Mouse (Mus musculus): ENCODE results near the gene Snx9. TPM values are rescaled to one million over a fixed set of nuclear protein-coding genes. Genes with fewer than 3 reads are reported as not detected.

Gene Snx9
- total RNA-seq, 4 experiments from 2014 or later: 14.5 to 16.2 (median 15.0) TPM

- DNase-seq (ENCODE audit: low spot score in 2 of 2): no peak
Observed at GRCm38 (mm10) chr17:5963766-5964165, 122.6 kb downstream of the Snx9 start.

GRCm38 (mm10) chr17:5965084-5965781 is 124.1 kb downstream of the Snx9 start:
- no peak for DNase-seq (ENCODE audit: low spot score in 2 of 2)

GRCm38 (mm10) chr17:5966706-5967105 is 125.6 kb downstream of the Snx9 start:
- no peak for DNase-seq (ENCODE audit: low spot score in 2 of 2)

GRCm38 (mm10) chr17:5968562-5968961 is 127.4 kb downstream of the Snx9 start:
- DNase-seq (ENCODE audit: low spot score in 2 of 2): no peak

- DNase-seq (ENCODE audit: low spot score in 2 of 2): peak in 1 of 2 experiments; percentile 45
Observed at GRCm38 (mm10) chr17:5969246-5969645, 128.1 kb downstream of the Snx9 start.

- DNase-seq (ENCODE audit: low spot score in 2 of 2): no peak
Observed at GRCm38 (mm10) chr17:5970298-5970821, 129.2 kb downstream of the Snx9 start.

GRCm38 (mm10) chr17:5973536-5973935 is 132.4 kb downstream of the Snx9 start:
- no peak for DNase-seq (ENCODE audit: low spot score in 2 of 2)

GRCm38 (mm10) chr17:5975099-5975977 is 134.2 kb downstream of the Snx9 start:
- DNase-seq (ENCODE audit: low spot score in 2 of 2): peak; percentile 66 to 91

- peak in 1 of 2 experiments; percentile 43 for DNase-seq (ENCODE audit: low spot score in 2 of 2)
Observed at GRCm38 (mm10) chr17:5976221-5977055, 135.3 kb downstream of the Snx9 start.

GRCm38 (mm10) chr17:5977056-5977920 is 136.2 kb downstream of the Snx9 start:
- no peak for DNase-seq (ENCODE audit: low spot score in 2 of 2)

GRCm38 (mm10) chr17:5977921-5978504 is 136.9 kb downstream of the Snx9 start:
- DNase-seq (ENCODE audit: low spot score in 2 of 2): no peak

- no peak for DNase-seq (ENCODE audit: low spot score in 2 of 2)
Observed at GRCm38 (mm10) chr17:5978505-5979077, 137.5 kb downstream of the Snx9 start.

GRCm38 (mm10) chr17:5980860-5981259 is 139.7 kb downstream of the Snx9 start:
- DNase-seq (ENCODE audit: low spot score in 2 of 2): no peak

Other genes with a start within 250 kb of the Snx9 start
- 10 to 100 TPM; 71.7 to 93.5 (median 80.3) TPM for gene Synj2, start 100.0 kb downstream of the Snx9 start, total RNA-seq (2022)
- gene Serac1, start 238.4 kb downstream of the Snx9 start, total RNA-seq (2022): 10 to 100 TPM; 12.8 to 16.4 (median 14.4) TPM
- gene Gtf2h5, start 238.5 kb downstream of the Snx9 start, total RNA-seq (2022): 100 to 1,000 TPM in 3 of 4 experiments, 10 to 100 TPM in 1; 92.8 to 108 (median 103) TPM

Measured in left cerebral cortex, adult 8-10 months (tissue).